Mouse (Mus musculus): Measurements from ENCODE around the gene Ercc6.

Gene Ercc6

GRCm38 (mm10) chr14:32513336-32514032 is at the start of gene Ercc6:
Gene Ercc6 (plus strand): TSS chr14:32513521.
- CTCF ChIA-PET = interaction anchor here in 1 of 4 experiments (1.5 kb wide), 1 partner anchor 18 kb away, joined by 3 read pairs; no protein-coding TSS in a partner anchor
- POLR2A ChIA-PET = interaction anchor here in 3 of 4 experiments (0.5 to 1.2 kb wide), 8 partner anchors 9 to 809 kb away, joined by 3 to 5 read pairs (median 4); partner anchors contain the start of gene Ncoa4 (in 1 of the 3)

DNA sequence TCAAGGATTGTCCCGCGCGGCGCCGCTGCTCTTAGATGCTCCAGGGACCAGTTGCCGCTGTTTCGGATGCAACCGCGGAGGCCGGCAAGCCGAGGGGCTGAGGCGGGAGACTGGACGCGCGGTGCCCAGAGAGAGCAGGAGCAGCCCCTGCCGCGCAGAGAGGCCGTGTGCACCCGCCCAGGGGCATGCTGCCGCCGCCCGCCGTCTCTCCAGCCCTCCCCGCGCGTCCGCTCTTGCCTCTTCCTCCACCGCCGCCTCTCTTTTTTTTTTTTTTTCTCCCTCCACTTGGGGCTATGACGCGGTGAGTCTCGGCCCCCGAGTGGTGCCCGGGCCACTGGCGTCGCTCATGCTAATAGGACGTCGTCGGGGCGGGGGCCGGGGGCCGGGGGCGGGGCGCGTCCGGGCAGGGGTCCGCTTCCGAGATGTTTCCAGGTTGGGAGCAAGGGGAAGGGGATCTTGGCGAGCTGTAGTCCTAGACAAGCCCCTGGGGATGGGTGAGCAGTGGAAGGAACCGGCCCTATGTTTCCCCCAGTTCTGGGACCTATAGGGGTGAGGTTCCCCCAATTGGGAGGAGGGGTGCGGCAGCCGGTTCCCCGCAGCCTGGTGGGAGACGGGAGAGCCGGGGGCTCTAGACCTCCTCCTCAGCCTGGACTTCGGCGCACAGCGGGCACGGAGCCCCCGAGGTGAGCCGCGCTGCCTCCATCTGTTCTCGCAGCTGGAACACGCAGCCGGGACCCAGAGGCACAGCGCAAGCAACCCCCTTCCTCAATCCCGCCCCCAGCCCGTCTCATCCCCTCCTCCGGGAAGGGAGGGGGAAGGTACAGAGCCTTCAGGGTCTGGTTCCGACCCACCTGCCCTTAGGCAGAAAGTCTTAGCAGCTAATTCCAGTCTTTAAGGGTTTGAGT is 48.5 kb upstream of the Ercc6 start, which contains the start of gene Slc18a3:
TSS of gene Slc18a3 (minus strand) at position 250 of the 905 bp plus-strand sequence.
- ChIA-PET POLR2A (interaction anchor here in 3 of 4 experiments (0.6 to 2.0 kb wide), 10 partner anchors 10 to 1258 kb away, joined by 3 to 5 read pairs (median 4); no protein-coding TSS in a partner anchor), CTCF (interaction anchor here (0.5 to 1.6 kb wide), 14 partner anchors 10 to 992 kb away, joined by 3 to 4 read pairs (median 3); no protein-coding TSS in a partner anchor)

DNA sequence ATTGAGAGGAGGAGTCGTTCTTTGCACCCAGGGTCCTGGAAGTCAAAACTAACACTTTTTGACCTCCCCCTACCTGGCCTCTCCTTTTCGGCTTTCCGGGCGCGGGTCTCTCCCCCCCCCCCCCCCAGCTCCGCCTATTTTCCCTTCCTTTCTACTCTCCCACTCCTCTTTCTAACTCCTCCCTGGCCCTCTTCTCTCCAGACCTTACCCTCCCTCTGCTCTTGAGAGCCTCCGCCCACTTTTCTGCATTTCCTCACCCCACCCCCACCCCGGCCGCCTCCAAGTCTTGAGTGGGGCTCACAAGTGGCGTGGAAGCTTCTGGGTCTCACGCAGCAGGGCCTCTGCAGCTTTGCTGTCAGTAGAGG is 47.8 kb upstream of the Ercc6 start:
- CTCF ChIA-PET = interaction anchor here in 3 of 4 experiments (0.5 to 1.3 kb wide), 8 partner anchors 10 to 912 kb away, joined by 3 to 4 read pairs (median 3); no protein-coding TSS in a partner anchor

DNA sequence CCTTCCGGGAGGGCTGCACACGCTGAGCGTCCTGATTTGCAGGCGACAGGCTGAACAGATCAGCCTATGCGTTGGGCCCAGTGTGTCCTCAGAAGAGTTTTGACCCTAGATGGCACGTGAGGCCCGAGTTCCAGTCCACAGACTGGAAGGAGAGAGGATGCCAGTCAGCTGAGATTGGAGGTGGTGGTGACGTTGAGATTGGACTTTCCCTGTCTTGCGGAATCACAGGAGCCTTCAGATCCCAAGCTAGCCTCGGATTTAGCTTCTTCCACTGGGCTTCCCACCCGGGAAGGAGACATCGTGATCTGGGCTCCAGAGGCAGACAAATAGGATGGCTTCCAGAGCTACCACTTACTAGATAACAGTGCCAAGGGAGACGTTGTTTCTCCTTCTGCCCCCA is 47.4 kb upstream of the Ercc6 start, which contains the start of gene Chat:
TSS of gene Chat (minus strand) at position 101 of the 400 bp plus-strand sequence.
- POLR2A ChIA-PET = interaction anchor here (0.7 to 2.0 kb wide), 9 partner anchors 9 to 232 kb away, joined by 3 to 5 read pairs (median 4); no protein-coding TSS in a partner anchor
- CTCF ChIA-PET = interaction anchor here in 3 of 4 experiments (0.6 to 1.3 kb wide), 7 partner anchors 11 to 912 kb away, joined by 3 to 4 read pairs (median 3); no protein-coding TSS in a partner anchor

More for the DNA sequence above, 47.8 kb upstream of the Ercc6 start:
- POLR2A ChIA-PET = interaction anchor here in 3 of 4 experiments (0.6 to 2.0 kb wide), 9 partner anchors 9 to 232 kb away, joined by 3 to 5 read pairs (median 4); no protein-coding TSS in a partner anchor

- ChIA-PET POLR2A (interaction anchor here in 1 of 4 experiments (0.9 to 1.1 kb wide), 2 partner anchors 45 to 261 kb away, joined by 3 read pairs; no protein-coding TSS in a partner anchor), CTCF (no interaction called here)
These were observed 45.7 kb upstream of the Ercc6 start for GRCm38 (mm10) chr14:32467606-32468005.

GRCm38 (mm10) chr14:32472996-32473395 is 40.3 kb upstream of the Ercc6 start:
- CTCF ChIA-PET = interaction anchor here in 2 of 4 experiments (1.5 kb wide), 2 partner anchors 244 kb away, joined by 3 to 4 read pairs; no protein-coding TSS in a partner anchor
- POLR2A ChIA-PET = interaction anchor here in 2 of 4 experiments (0.6 to 0.7 kb wide), 2 partner anchors 125 to 1323 kb away, joined by 3 read pairs; no protein-coding TSS in a partner anchor

DNA sequence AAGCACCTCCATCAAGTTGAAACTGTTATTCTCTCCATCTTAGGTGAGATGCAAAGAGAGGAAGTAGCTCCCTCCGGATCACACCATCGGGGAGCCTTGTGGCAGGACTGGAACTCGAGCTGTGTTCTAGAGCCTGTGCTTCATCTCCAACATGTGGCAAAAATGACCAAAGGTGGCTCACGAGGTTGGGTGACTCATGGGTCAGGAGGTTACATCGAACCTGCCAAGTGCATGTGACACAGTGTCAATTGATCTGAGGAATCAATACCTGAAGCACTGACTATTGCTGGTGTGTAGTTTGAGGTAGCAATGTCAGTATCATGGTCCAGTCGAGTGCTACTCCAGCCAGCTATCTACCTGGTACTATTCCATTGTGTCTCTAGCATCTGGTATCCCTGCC is 36.8 kb upstream of the Ercc6 start:
- ChIA-PET POLR2A (no interaction called here), CTCF (no interaction called here)

GRCm38 (mm10) chr14:32477581-32477980 is 35.7 kb upstream of the Ercc6 start:
- ChIA-PET POLR2A (no interaction called here), CTCF (no interaction called here)

DNA sequence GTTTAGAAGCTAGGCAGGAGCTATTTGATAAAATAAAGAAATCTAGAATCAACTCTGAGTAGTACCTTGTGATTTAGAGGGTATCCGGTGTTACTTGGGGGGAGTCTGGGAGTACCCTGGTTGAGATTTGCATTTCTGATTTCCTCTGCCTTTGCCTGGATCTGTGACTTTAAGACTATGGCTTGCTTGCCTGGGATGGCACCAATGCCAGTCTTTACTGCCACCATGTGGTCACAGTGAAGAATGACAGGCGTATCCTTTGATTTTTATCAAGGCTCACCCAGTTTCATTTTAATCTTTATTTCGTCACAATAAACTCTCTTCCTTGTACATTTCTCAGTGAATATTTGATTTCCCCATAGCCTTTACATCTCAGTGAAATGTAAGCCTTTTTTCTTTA is 31.3 kb upstream of the Ercc6 start:
- POLR2A ChIA-PET = no interaction called here

GRCm38 (mm10) chr14:32492521-32492920 is 20.8 kb upstream of the Ercc6 start:
- CTCF ChIA-PET = no interaction called here
- POLR2A ChIA-PET = no interaction called here

More for the DNA sequence above, 31.3 kb upstream of the Ercc6 start:
- CTCF ChIA-PET = interaction anchor here in 3 of 4 experiments (0.5 to 1.4 kb wide), 6 partner anchors 36 to 253 kb away, joined by 3 to 9 read pairs (median 6); no protein-coding TSS in a partner anchor

DNA sequence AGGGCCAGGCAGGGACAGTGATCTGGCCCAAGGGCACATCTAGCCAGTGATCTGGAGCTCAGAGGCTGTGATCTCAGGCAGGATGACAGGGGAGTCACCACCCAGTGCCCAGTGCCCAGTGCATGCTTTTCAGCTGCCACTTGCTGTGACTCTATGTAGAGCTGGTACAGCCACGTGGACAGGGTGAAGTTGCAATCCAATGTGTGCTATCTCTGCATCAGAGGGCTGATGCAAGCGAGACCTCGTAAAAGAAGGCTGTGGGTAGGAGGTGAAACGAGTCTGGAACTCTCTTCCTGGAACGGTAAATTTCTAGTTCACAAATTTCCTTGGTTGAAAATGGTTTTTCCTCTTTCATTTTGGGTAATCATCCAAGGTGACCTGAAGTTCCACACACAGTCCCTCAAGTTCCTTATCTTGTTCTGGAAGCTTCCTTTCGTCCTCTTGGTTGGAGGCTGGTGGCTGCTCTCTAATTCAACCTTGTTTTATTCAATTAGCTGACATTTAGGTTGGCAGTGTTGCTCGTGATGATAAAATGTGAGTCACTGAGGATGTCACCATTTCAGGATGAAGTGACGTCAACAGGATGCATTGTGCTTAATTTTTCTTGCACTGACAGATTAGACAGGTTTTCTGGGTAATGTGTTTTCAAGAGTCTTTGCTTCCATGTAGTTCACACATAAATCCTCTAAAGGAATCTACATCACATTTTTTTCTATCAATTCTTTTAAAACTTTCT is 17.0 kb upstream of the Ercc6 start:
- ChIA-PET CTCF (no interaction called here), POLR2A (no interaction called here)

- ChIA-PET POLR2A (interaction anchor here in 2 of 4 experiments (0.5 to 0.7 kb wide), 4 partner anchors 183 to 1644 kb away, joined by 3 to 22 read pairs (median 5); no protein-coding TSS in a partner anchor), CTCF (no interaction called here)
These were observed 12.0 kb upstream of the Ercc6 start for GRCm38 (mm10) chr14:32501303-32501702.

GRCm38 (mm10) chr14:32502764-32503688 is 10.3 kb upstream of the Ercc6 start:
- ChIA-PET CTCF (no interaction called here), POLR2A (no interaction called here)

GRCm38 (mm10) chr14:32503897-32504296 is 9.4 kb upstream of the Ercc6 start:
- CTCF ChIA-PET = no interaction called here
- POLR2A ChIA-PET = no interaction called here

GRCm38 (mm10) chr14:32506329-32506728 is 7.0 kb upstream of the Ercc6 start:
- POLR2A ChIA-PET = no interaction called here
- CTCF ChIA-PET = no interaction called here

GRCm38 (mm10) chr14:32507216-32507615 is 6.1 kb upstream of the Ercc6 start:
- POLR2A ChIA-PET = no interaction called here
- CTCF ChIA-PET = no interaction called here

DNA sequence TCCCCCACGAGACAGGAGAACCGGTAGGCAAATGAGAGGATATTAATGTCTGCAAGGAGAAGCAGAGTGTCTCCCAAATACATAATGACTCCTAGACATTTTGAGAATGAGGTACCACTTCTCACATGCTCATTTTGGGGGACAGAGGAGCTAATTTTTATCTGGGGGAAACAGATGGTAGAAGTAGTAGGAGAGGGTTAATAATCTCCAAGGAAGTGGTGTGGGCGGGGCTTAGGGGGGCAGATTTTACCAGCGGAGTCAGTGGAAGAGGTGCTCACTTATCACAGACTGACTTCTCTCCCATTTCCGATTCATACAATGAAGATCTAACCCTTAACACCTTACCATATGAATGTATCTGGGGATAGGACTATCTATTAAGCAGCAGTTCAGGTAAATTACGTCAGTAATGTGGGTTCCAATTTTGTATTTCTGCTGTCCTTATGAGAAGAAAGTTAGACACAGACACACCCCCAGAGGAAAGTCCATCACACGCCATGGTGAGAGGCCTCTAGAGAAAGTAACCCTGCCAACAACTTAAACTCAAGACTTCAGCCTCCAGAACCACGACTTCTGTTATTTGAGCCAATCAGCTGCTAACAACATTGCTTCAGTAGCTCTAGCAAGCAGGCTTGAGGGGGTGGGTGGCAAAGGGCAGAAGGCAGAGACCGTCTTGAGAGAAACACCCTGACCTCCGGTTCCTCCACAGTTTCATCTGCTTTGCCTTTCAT is 5.1 kb upstream of the Ercc6 start:
- ChIA-PET CTCF (no interaction called here), POLR2A (no interaction called here)

Measured in embryonic stem cell, embryonic (primary cell).